Mouse (Mus musculus) right cerebral cortex, postnatal 4 days (tissue): ENCODE measurements around the gene Plcb3.
"Not testable (repeated sequence)": the region's sequence is repeated elsewhere in the genome, so short reads cannot be mapped to it uniquely, and the experiment has no call there.

Experiments used
- DNase-seq: peaks from one replicate; pipeline ENCODE4 v3.0.0-alpha.2; 2022

The Plcb3 gene

GRCm38 (mm10) chr19:6918321-6918720 lies 57.9 kb downstream of the Plcb3 start:
- no peak for DNase-seq

DNA sequence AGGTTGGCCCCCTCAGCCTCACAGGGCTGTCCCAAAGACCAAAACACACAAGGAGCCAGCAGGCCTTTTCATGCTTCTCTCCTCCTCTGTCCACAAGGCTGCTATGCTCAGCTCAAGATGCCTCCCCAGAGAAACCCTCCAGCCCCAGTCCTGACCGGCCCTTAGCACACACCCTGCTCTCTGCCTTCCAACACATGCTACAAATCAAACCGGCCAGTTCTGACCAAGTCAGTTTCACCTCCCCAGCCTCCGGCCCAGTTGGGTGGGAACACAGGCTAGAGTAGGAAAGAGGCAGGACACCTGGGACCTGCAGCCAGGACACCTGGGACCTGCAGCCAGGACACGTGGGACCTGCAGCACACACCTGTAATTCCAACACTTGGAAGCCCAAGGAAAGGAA lies 59.8 kb downstream of the Plcb3 start:
- DNase-seq, result no peak

DNA sequence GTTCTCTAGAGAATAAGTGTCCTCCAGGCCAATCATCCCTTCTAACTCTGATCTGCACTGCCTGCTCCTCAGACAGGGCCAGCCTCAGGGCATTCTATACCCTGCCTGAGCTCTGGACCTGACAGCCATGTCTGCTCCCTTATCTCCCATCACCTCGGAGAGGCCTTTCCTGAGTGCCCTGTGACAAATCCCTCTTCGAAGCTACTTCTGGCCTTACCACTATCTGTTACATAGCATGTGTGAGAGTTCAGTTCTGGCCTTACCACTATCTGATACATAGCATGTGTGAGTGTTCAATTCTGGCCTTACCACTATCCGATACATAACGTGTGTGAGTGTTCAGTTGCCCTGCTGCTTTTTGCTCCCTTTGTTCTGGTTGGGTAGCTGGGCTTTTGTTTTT lies 61.0 kb downstream of the Plcb3 start:
- DNase-seq, result no peak

DNA sequence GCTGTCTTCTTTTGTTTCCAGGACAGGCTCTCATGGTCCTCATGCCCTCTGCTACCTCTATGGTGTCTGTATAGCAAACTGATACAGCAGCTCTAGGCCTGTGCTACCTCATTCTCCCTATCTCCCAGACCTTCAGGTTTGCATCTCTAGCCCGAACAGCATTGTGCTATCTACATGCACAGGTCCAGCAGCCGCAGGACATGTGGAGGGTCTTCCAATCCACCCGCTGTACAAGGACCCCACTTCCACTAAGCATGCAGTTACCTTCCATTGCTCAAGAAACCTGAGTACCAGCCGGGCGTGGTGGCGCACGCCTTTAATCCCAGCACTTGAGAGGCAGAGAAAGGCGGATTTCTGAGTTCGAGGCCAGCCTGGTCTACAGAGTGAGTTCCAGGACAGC lies 61.7 kb downstream of the Plcb3 start:
- no peak for DNase-seq

GRCm38 (mm10) chr19:6913991-6914390 lies 62.3 kb downstream of the Plcb3 start:
- DNase-seq, result no peak

DNA sequence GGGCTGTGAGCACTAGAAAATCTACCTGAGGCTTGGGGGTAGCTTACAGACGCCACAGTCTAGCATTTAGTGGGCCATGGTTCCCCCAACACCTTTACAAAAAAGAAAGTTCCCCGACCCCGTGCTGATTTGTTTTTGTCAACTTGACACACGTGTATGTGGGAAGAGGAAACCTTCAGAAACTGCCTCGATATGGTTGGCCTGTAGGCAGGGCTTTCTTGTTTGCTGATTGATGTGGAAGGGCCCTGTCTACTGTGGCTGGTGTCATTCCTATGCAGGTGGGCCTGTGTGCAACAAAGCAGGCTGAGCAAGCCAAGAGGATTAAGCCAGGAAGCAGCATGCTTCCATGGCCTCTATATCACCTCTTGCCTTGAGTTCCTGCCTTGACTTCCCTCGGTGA lies 63.2 kb downstream of the Plcb3 start:
- no peak for DNase-seq

- DNase-seq, result no peak
Measured at GRCm38 (mm10) chr19:6912205-6912970, 63.9 kb downstream of the Plcb3 start.

GRCm38 (mm10) chr19:6911101-6912074 lies 64.9 kb downstream of the Plcb3 start:
- no peak for DNase-seq

GRCm38 (mm10) chr19:6910306-6910705 lies 66.0 kb downstream of the Plcb3 start:
- not testable (repeated sequence) for DNase-seq

DNA sequence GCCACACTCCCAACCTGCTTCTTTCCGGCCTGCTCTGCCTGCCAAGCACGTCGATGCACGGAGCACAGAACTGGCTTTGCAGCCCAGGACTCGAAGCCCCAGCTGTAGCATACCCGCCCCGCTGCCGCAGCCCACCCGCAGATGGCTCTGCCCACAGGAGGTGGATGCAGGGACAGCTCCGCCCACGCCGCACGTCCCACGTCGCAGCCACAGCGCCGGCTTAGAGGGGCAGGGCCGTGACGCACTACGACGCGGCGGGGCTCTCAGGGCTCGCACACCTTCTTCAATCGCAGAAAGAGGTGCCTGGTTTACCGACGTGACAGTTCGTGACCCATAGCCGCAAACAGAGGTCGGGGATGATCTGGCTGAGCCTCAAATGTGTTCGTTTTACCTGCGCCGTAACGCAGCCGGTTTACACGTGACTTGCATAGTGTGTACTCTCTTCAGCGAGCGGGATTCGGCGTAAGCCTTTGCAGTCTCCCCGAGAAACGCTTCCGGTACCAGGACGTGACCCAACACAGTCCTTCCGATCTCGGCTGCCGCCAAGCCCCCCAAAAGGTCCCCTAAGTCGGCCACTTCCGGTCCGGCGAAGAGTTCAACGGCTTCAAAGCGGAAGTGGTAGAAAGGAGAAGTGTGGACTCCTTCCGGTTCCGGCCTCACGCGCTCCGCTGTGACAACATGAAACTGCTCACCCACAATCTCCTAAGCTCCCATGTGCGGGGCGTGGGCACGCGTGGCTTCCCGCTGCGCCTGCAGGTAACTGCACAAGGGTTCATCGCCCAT lies 66.6 kb downstream of the Plcb3 start, which contains the start of the genes Trmt112 and Prdx5:
Gene Trmt112 (plus strand): TSS at position 192 of the 783 bp plus-strand sequence.
Gene Prdx5 (minus strand): TSS at position 600 of the 783 bp plus-strand sequence.
- DNase-seq, result peak; percentile 89

DNA sequence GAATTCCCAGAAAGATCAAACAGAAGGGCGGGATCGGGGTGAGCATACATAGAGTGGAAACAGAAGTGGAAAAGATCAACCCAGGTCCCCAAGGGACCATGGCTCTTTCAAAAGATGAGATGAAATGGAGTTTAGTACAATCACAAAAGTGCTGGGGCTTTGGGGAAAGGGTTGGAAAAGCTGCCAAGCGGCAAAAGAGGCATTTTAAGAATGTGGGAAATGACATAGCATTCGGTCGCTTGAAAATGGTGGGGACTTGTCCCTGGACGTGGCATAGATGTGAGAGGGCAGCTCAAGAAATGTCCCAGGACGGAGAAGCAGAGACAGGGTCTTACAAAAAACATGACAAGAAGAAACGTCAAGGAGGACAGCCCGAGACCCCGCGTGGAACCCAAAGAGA lies 67.2 kb downstream of the Plcb3 start:
- DNase-seq, result no peak

GRCm38 (mm10) chr19:6907811-6908540 lies 68.3 kb downstream of the Plcb3 start:
- DNase-seq, result no peak

- no peak for DNase-seq
Measured at GRCm38 (mm10) chr19:6907094-6907493, 69.2 kb downstream of the Plcb3 start.

GRCm38 (mm10) chr19:6906199-6906598 lies 70.1 kb downstream of the Plcb3 start:
- DNase-seq, result no peak

GRCm38 (mm10) chr19:6905498-6906159 lies 70.6 kb downstream of the Plcb3 start:
- DNase-seq, result no peak

DNA sequence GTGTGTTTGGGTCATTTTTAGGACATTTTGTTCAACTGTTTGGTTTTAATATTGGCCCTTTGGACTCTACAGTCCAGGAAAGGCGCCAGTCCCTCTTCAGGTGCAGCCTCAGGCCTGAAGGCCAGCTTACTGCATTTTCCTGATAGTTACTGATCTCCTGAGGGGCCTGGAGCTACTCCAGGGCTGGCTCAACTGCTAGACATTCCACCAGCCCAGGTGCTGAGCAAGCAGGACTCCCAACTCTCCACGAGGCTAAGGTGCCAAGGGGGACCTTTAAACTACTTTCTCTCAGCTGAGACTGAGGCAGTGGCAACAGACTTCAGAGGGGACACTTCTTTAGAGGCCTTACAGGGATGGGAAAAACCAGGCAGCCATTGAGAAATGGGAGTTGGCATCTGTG lies 71.4 kb downstream of the Plcb3 start:
- no peak for DNase-seq

DNA sequence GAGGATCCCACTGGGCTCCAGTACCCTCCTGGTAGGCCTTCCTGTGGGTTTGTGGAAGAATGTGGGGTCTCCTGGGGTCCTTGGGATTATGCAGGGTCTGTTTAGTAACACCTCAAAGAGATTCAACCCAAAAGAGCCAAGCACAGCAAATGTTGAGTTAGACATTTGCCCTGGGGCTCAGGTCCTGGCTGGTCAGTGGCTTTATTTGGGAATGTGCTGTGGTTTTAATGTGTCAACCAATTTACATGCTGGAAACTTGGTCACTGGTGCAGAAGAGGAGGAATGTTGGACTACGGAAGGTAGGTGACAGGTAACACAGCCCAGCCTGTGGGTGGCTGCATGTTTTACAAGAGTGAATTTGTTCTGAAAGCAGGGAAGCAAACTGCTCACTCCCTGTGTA lies 73.2 kb downstream of the Plcb3 start:
- DNase-seq, result no peak
